In genomic region chr3:36170670-36171210, GRCm38 (mm10) we compare ENCODE assay signal across 29 mouse cellular contexts. TPM values are rescaled to one million over a fixed set of nuclear protein-coding genes. Genes with fewer than 3 reads are reported as not detected.
DNase-seq lines count a peak whose midpoint lies in the region; ATAC-seq and TF ChIP-seq lines count a peak whose summit lies in the region.
"Had no signal": no experiment of that assay in that cellular context is flagged by ENCODE, and none has a peak within 500 bp of the region (broad histone marks: within the 10 kb centered on the region; RNA-seq: fewer than 3 reads in every experiment).

No protein-coding gene starts in this region.

- no peak overlapping the region for H3ac ChIP-seq in myocyte (ENCODE audit: control insufficient read depth, insufficient read length)

- no peak overlapping the region for H3K4me3 ChIP-seq in intestine, embryonic 15.5 days (replicated peaks)
- H3K4me3 ChIP-seq in intestine, embryonic 16.5 days (ENCODE audit: low read length) = no peak overlapping the region
- no peak overlapping the region for H3K4me3 ChIP-seq in myocyte
- H3K4me3 ChIP-seq: embryonic facial prominence, embryonic 12.5 days; embryonic facial prominence, embryonic 15.5 days; heart, adult 2 months; heart, embryonic 10.5 days; heart, embryonic 13.5 days; hindbrain, embryonic 12.5 days had no signal

- H3K4me2 ChIP-seq in intestine, embryonic 15.5 days (replicated peaks) = no peak overlapping the region
- H3K4me2 ChIP-seq in intestine, embryonic 16.5 days (ENCODE audit: low read depth, low read length) = no peak overlapping the region
- H3K4me2 ChIP-seq in myocyte (ENCODE audit: low read depth) = no peak overlapping the region
- H3K4me2 ChIP-seq: embryonic facial prominence, embryonic 12.5 days; embryonic facial prominence, embryonic 15.5 days; heart, embryonic 13.5 days; hindbrain, embryonic 12.5 days had no signal

- DNase-seq in embryo, embryonic 10 days (ENCODE audit: low spot score) = peak; percentile 6
- no peak for DNase-seq in embryo, embryonic 10.5 days (ENCODE audit: low spot score)
- peak; percentile 57 for DNase-seq in adipocyte (ENCODE audit: low spot score)
- no peak for DNase-seq in neural tube, embryonic 10.5 days (ENCODE audit: extremely low spot score, low spot score)
- DNase-seq: cerebellum, adult 11 months; cerebellum, adult 2 months; cerebellum, adult 9-11 months; cerebellum, postnatal 25 days; forebrain, postnatal 0 days; gastrocnemius, postnatal 10 days; gastrocnemius, postnatal 36 days; heart, adult 2 months; heart, postnatal 14 days; heart, postnatal 4 days; kidney, adult 18-20 months; kidney, adult 9 months had no signal

- H3K27ac ChIP-seq in intestine, embryonic 15.5 days = no peak overlapping the region
- H3K27ac ChIP-seq in intestine, embryonic 16.5 days (ENCODE audit: low read length) = no peak overlapping the region
- H3K27ac ChIP-seq: embryonic facial prominence, embryonic 12.5 days; embryonic facial prominence, embryonic 15.5 days; heart, adult 2 months; heart, embryonic 10.5 days; heart, embryonic 13.5 days; hindbrain, embryonic 12.5 days had no signal

- no peak for TF ChIP-seq POLR2A in myocyte (IDR thresholded peaks at IDR 0.05; ENCODE audit: insufficient read length, low read depth)

- H3K9me3 ChIP-seq in intestine, embryonic 15.5 days = no peaks in the 10 kb centered on the region
- H3K9me3 ChIP-seq in intestine, embryonic 16.5 days (ENCODE audit: control insufficient read depth, low read length) = no peaks in the 10 kb centered on the region
- H3K9me3 ChIP-seq: embryonic facial prominence, embryonic 12.5 days; hindbrain, embryonic 12.5 days had no signal

- ATAC-seq in intestine, embryonic 15.5 days = peak; percentile 17; the same call in 1 of the 2 replicates
- ATAC-seq in intestine, embryonic 16.5 days = no peak
- ATAC-seq: activated CD4-positive, CD25-positive, alpha-beta regulatory T cell, adult 4 months; CD4-positive, CD25-positive, alpha-beta regulatory T cell, adult 4 months; forebrain, embryonic 14.5 days; forebrain, postnatal 0 days; hindbrain, embryonic 16.5 days had no signal

- peaks cover 10% of the 10 kb centered on the region; the same call in 1 of the 2 replicates for H3K36me3 ChIP-seq in intestine, embryonic 15.5 days
- peaks cover 3% of the 10 kb centered on the region for H3K36me3 ChIP-seq in intestine, embryonic 16.5 days (ENCODE audit: control insufficient read depth, insufficient read depth, low read length)
- peaks cover 6% of the 10 kb centered on the region for H3K36me3 ChIP-seq in myocyte (ENCODE audit: control insufficient read depth, insufficient read depth)

- no peaks in the 10 kb centered on the region for H3K27me3 ChIP-seq in intestine, embryonic 15.5 days (replicated peaks)
- H3K27me3 ChIP-seq in intestine, embryonic 16.5 days (replicated peaks; ENCODE audit: control insufficient read depth, insufficient read depth, low read length) = no peaks in the 10 kb centered on the region
- H3K27me3 ChIP-seq in myocyte (ENCODE audit: control insufficient read depth, insufficient read depth, insufficient read length) = no peaks in the 10 kb centered on the region
- H3K27me3 ChIP-seq: embryonic facial prominence, embryonic 12.5 days; embryonic facial prominence, embryonic 15.5 days; heart, embryonic 13.5 days; hindbrain, embryonic 12.5 days had no signal

- no peaks in the 10 kb centered on the region for H3K4me1 ChIP-seq in intestine, embryonic 15.5 days (replicated peaks)
- H3K4me1 ChIP-seq in intestine, embryonic 16.5 days (ENCODE audit: control insufficient read depth, insufficient read depth, low read length) = no peaks in the 10 kb centered on the region
- H3K4me1 ChIP-seq: embryonic facial prominence, embryonic 12.5 days; embryonic facial prominence, embryonic 15.5 days; hindbrain, embryonic 12.5 days had no signal

- WGBS in intestine, embryonic 15.5 days = 89% methylated on average over 1 of the region's 1 CpGs
- WGBS in intestine, embryonic 16.5 days = 89% methylated on average over 1 of the region's 1 CpGs

- H3K79me2 ChIP-seq in myocyte (ENCODE audit: control insufficient read depth, insufficient read depth) = no peaks in the 10 kb centered on the region

- no peak overlapping the region for H3K9ac ChIP-seq in intestine, embryonic 15.5 days
- H3K9ac ChIP-seq in intestine, embryonic 16.5 days (ENCODE audit: low read depth, low read length) = no peak overlapping the region
- H3K9ac ChIP-seq: embryonic facial prominence, embryonic 12.5 days; embryonic facial prominence, embryonic 15.5 days; forebrain, postnatal 0 days; heart, embryonic 13.5 days; hindbrain, embryonic 12.5 days had no signal

TF ChIP-seq in myocyte, 11 proteins besides CTCF, POLR2A, EP300 and RAD21:
- peak; percentile 57 for TF ChIP-seq POLR2AphosphoS2 (IDR thresholded peaks at IDR 0.05; ENCODE audit: insufficient read length, low read depth)
- TF ChIP-seq MYOG (IDR thresholded peaks at IDR 0.05; ENCODE audit: control insufficient read depth in 1 of 3, insufficient read depth in 1 of 3, insufficient read length in 2 of 3, low read depth in 2 of 3) = no peak

RNA-seq across cellular contexts. Expression of gene D3Ertd254e, which starts 19.9 kb away (rescaled TPM):
- polyA plus RNA-seq in intestine, embryonic 15.5 days (2015; fragmentation: Nextera tagmentation; extraction: Ambion mirVana) = 5.2 and 5.6 TPM in 2 replicates
- 3.9 and 4.2 TPM in 2 replicates for polyA plus RNA-seq in intestine, embryonic 16.5 days (2015; fragmentation: Nextera tagmentation; extraction: Ambion mirVana)
- 1.0 TPM for polyA plus RNA-seq in myocyte (2012; fragmentation: generic; extraction: Trizol)

RNA-seq across cellular contexts. Expression of gene Qrfpr, which starts 51.4 kb away (rescaled TPM):
- polyA plus RNA-seq in intestine, embryonic 15.5 days (2015; fragmentation: Nextera tagmentation; extraction: Ambion mirVana) = 0.13 TPM in 1 of 2 replicates, not detected in the other
- not detected in 2 replicates for polyA plus RNA-seq in intestine, embryonic 16.5 days (2015; fragmentation: Nextera tagmentation; extraction: Ambion mirVana)
- polyA plus RNA-seq in myocyte (2012; fragmentation: generic; extraction: Trizol) = not detected
- polyA plus RNA-seq: activated CD4-positive, CD25-positive, alpha-beta regulatory T cell, adult 4 months; C2C12; CD4-positive, CD25-positive, alpha-beta regulatory T cell, adult 4 months; heart, adult 2 months had no signal

Comparison
In these comparisons a context has a peak if more than half of its experiments do, and no peak if none do; other contexts are left out.
1. DNase-seq: peak in embryo, embryonic 10 days (single experiment) and adipocyte (single experiment); none in embryo, embryonic 10.5 days (single experiment) and neural tube, embryonic 10.5 days (single experiment).